Comparison of ENCODE assay signal across 13 mouse cellular contexts in the genomic region with DNA sequence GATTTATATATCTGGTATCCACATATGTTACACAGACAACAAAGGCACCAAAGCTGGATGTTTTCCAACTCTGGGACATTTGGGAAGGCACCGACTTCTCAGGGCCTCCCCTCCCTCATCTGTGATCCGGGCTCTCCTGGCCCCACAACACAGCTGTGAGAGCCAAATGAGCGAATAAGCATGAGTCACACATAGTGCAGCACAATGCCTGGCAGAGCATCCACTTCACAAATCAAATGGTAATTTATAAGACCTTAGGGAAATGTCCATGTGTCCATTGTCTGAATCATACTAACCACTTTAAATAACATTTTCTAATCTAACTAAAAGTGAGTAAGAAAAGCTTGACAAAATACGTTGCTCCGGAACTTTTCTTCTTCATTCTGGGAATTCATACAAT.
A peak's percentile ranks its signal among the peaks of the same experiment; 100 is the strongest.
DNase-seq lines count a peak whose midpoint lies in the region; ATAC-seq and TF ChIP-seq lines count a peak whose summit lies in the region.
"Had no signal": no experiment of that assay in that cellular context is flagged by ENCODE, and none has a peak within 500 bp of the region (broad histone marks: within the 10 kb centered on the region; RNA-seq: fewer than 3 reads in every experiment).

No protein-coding gene starts in this region.

- peak; percentile 22 to 41 for DNase-seq in heart, adult 2 months
- DNase-seq in ovary, postnatal 14 days (ENCODE audit: low spot score), result peak; percentile 3
- DNase-seq in ovary, postnatal 10 days (ENCODE audit: low spot score), result no peak
- peak; percentile 42 for DNase-seq in heart, adult 8-10 months (ENCODE audit: low spot score)
- DNase-seq in thymus, postnatal 36 days, result no peak
- no peak for DNase-seq in kidney, postnatal 25 days
- DNase-seq: cerebellum, adult 8-10 months; kidney, adult 2 months; right cerebral cortex, postnatal 14 days; thymus, adult 2 months had no signal

- H3K9ac ChIP-seq in heart, adult 2 months (ENCODE audit: low read depth, low read length), result no peak overlapping the region
- H3K9ac ChIP-seq in heart, embryonic 11.5 days (ENCODE audit: low read depth, low read length), result no peak overlapping the region
- H3K9ac ChIP-seq in intestine, embryonic 15.5 days, result no peak overlapping the region
- H3K9ac ChIP-seq: lung, embryonic 15.5 days had no signal

- no peak overlapping the region for H3K27ac ChIP-seq in heart, adult 2 months
- H3K27ac ChIP-seq in heart, embryonic 11.5 days (ENCODE audit: low read depth, low read length), result no peak overlapping the region
- no peak overlapping the region for H3K27ac ChIP-seq in intestine, embryonic 15.5 days
- H3K27ac ChIP-seq: lung, embryonic 15.5 days had no signal

- no peaks in the 10 kb centered on the region; the same call in 1 of the 2 replicates for H3K4me1 ChIP-seq in heart, adult 2 months (ENCODE audit: control insufficient read depth, insufficient read depth, low read length)
- H3K4me1 ChIP-seq in heart, embryonic 11.5 days (ENCODE audit: control insufficient read depth, insufficient read depth, low read length), result no peaks in the 10 kb centered on the region
- H3K4me1 ChIP-seq in intestine, embryonic 15.5 days (replicated peaks), result no peaks in the 10 kb centered on the region

- H3K4me3 ChIP-seq in heart, adult 2 months, result no peak overlapping the region
- H3K4me3 ChIP-seq in heart, embryonic 11.5 days (ENCODE audit: low read depth, low read length), result no peak overlapping the region
- H3K4me3 ChIP-seq in intestine, embryonic 15.5 days (replicated peaks), result no peak overlapping the region
- H3K4me3 ChIP-seq: lung, embryonic 15.5 days had no signal

- H3K27me3 ChIP-seq in heart, adult 2 months (ENCODE audit: control insufficient read depth, insufficient read depth, low read length), result no peaks in the 10 kb centered on the region
- no peaks in the 10 kb centered on the region for H3K27me3 ChIP-seq in heart, embryonic 11.5 days (ENCODE audit: control insufficient read depth, insufficient read depth, low read length)
- H3K27me3 ChIP-seq in intestine, embryonic 15.5 days (replicated peaks), result no peaks in the 10 kb centered on the region
- H3K27me3 ChIP-seq: lung, embryonic 15.5 days had no signal

- H3K9me3 ChIP-seq in heart, embryonic 11.5 days (replicated peaks; ENCODE audit: control insufficient read depth, low read length), result no peaks in the 10 kb centered on the region
- no peaks in the 10 kb centered on the region for H3K9me3 ChIP-seq in intestine, embryonic 15.5 days
- H3K9me3 ChIP-seq: lung, embryonic 15.5 days had no signal

- no peaks in the 10 kb centered on the region for H3K36me3 ChIP-seq in heart, adult 2 months (ENCODE audit: control insufficient read depth, insufficient read depth, low read length)
- no peaks in the 10 kb centered on the region for H3K36me3 ChIP-seq in heart, embryonic 11.5 days (ENCODE audit: control insufficient read depth, insufficient read depth, low read length)
- no peaks in the 10 kb centered on the region for H3K36me3 ChIP-seq in intestine, embryonic 15.5 days
- H3K36me3 ChIP-seq: lung, embryonic 15.5 days had no signal

- TF ChIP-seq EP300 in heart, adult 2 months (IDR thresholded peaks at IDR 0.05; ENCODE audit: insufficient read depth, low read depth, low read length), result no peak

- no peak overlapping the region for H3K4me2 ChIP-seq in heart, embryonic 11.5 days
- no peak overlapping the region for H3K4me2 ChIP-seq in intestine, embryonic 15.5 days (replicated peaks)
- H3K4me2 ChIP-seq: lung, embryonic 15.5 days had no signal

- no peaks in the 10 kb centered on the region for H3K79me2 ChIP-seq in heart, adult 2 months (replicated peaks; ENCODE audit: control insufficient read depth, insufficient read depth, low read length)

- TF ChIP-seq POLR2A in heart, adult 2 months (IDR thresholded peaks at IDR 0.05; ENCODE audit: insufficient read depth, low read depth, low read length), result no peak

- 62% methylated on average over 5 of the region's 5 CpGs for WGBS in heart, adult 2 months
- 84% methylated on average over 5 of the region's 5 CpGs for WGBS in heart, embryonic 11.5 days (ENCODE audit: insufficient replicate concordance)
- 66% methylated on average over 5 of the region's 5 CpGs for WGBS in intestine, embryonic 15.5 days

- intact Hi-C loops in heart, adult 2 months (cut with DNase I), result no loop called here

- no peak for ATAC-seq in heart, embryonic 11.5 days (replicated peaks; ENCODE audit: insufficient number of reproducible peaks, low FRiP score, low TSS enrichment)
- no peak for ATAC-seq in intestine, embryonic 15.5 days

- no peak for TF ChIP-seq CTCF in heart, adult 2 months (IDR thresholded peaks at IDR 0.05)

Comparison
In these comparisons a context has a peak if more than half of its experiments do, and no peak if none do; other contexts are left out.
1. DNase-seq: peak in heart, adult 2 months (2 of 2), ovary, postnatal 14 days (single experiment) and heart, adult 8-10 months (single experiment); none in ovary, postnatal 10 days (single experiment), thymus, postnatal 36 days (0 of 2) and kidney, postnatal 25 days (0 of 2).